In the genomic region with DNA sequence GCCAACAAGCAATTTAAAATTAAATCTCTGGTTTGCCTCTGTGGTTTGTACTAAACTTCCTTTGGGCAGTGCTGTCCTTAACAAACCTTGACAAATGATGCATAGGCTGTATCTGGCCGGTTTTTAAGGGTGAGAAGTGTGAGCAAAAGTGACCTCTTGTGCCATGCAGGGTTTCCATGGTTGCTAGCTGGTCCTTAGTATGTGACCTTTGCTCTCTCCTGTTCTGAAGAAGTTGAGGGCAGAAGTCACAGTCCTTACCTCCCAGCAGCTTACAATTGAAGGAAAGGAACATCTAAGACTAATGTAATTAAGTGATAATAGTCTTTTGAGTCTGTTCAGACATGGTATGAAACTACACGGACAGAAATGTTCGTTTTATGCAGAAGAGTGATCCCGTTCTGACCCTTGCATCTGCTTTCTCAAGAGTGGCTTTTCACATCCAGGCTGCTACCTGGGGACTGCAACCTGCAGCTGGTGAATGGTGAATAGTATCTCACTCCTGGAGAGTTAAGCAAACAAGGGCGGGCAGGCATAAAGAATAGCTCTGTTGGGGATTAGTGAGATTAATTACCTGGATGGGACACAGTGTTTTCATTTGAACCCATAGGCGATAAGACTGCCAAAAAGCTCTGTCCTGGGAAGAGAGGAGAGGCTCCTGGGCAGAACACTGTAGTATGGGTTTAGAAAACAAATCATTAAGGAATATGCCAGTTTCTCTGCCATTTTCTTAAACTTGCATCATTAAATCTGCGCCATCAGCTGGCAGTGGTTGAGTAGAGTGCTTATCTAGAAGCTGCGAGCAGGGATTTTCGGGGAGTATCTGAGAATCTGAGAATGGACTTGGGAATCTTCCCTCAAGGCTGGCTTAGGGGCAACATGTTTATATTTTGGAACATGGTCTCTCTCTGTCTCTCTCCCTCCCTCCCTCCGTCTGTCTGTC, we compare ENCODE assay signal across 13 mouse cellular contexts. TPM values are rescaled to one million over a fixed set of nuclear protein-coding genes. Genes with fewer than 3 reads are reported as not detected.
DNase-seq lines count a peak whose midpoint lies in the region; ATAC-seq and TF ChIP-seq lines count a peak whose summit lies in the region.
"Had no signal": no experiment of that assay in that cellular context is flagged by ENCODE, and none has a peak within 500 bp of the region (broad histone marks: within the 10 kb centered on the region; RNA-seq: fewer than 3 reads in every experiment).

No protein-coding gene starts in this region.

- peak overlapping the region; percentile 38; the same call in 1 of the 2 replicates for H3K9ac ChIP-seq in heart, embryonic 13.5 days
- H3K9ac ChIP-seq in heart, adult 2 months (ENCODE audit: low read depth, low read length): no peak overlapping the region
- H3K9ac ChIP-seq in midbrain, embryonic 14.5 days (replicated peaks; ENCODE audit: low read length): no peak overlapping the region
- H3K9ac ChIP-seq in hindbrain, postnatal 0 days (replicated peaks; ENCODE audit: low read length): no peak overlapping the region
- H3K9ac ChIP-seq in stomach, embryonic 15.5 days: no peak overlapping the region
- H3K9ac ChIP-seq: limb, embryonic 13.5 days; neural tube, embryonic 12.5 days had no signal

- no peaks in the 10 kb centered on the region for H3K27me3 ChIP-seq in heart, embryonic 13.5 days (replicated peaks)
- H3K27me3 ChIP-seq in heart, adult 2 months (ENCODE audit: control insufficient read depth, insufficient read depth, low read length): no peaks in the 10 kb centered on the region
- no peaks in the 10 kb centered on the region for H3K27me3 ChIP-seq in midbrain, embryonic 14.5 days (ENCODE audit: control insufficient read depth, insufficient read depth, low read length)
- peaks cover 3% of the 10 kb centered on the region for H3K27me3 ChIP-seq in midbrain, embryonic 10.5 days (ENCODE audit: low read depth, poor library complexity, severe bottlenecking)
- H3K27me3 ChIP-seq in hindbrain, postnatal 0 days (ENCODE audit: insufficient read depth, low read length): no peaks in the 10 kb centered on the region
- no peaks in the 10 kb centered on the region for H3K27me3 ChIP-seq in stomach, embryonic 15.5 days (replicated peaks)
- H3K27me3 ChIP-seq: limb, embryonic 13.5 days; neural tube, embryonic 12.5 days had no signal

- TF ChIP-seq POLR2A in heart, adult 2 months (IDR thresholded peaks at IDR 0.05; ENCODE audit: insufficient read depth, low read depth, low read length): no peak

- H3K4me3 ChIP-seq in heart, embryonic 13.5 days: no peak overlapping the region
- H3K4me3 ChIP-seq in heart, adult 2 months: no peak overlapping the region
- H3K4me3 ChIP-seq in midbrain, embryonic 14.5 days (replicated peaks; ENCODE audit: low read depth, low read length): no peak overlapping the region
- H3K4me3 ChIP-seq in midbrain, embryonic 10.5 days: no peak overlapping the region
- H3K4me3 ChIP-seq in hindbrain, postnatal 0 days (ENCODE audit: low read length): no peak overlapping the region
- no peak overlapping the region for H3K4me3 ChIP-seq in stomach, embryonic 15.5 days (replicated peaks)
- H3K4me3 ChIP-seq: limb, embryonic 13.5 days; neural tube, embryonic 12.5 days had no signal

- no peaks in the 10 kb centered on the region for H3K9me3 ChIP-seq in heart, embryonic 13.5 days
- no peaks in the 10 kb centered on the region for H3K9me3 ChIP-seq in midbrain, embryonic 14.5 days (ENCODE audit: control insufficient read depth, low read length)
- no peaks in the 10 kb centered on the region for H3K9me3 ChIP-seq in midbrain, embryonic 10.5 days (replicated peaks)
- H3K9me3 ChIP-seq in hindbrain, postnatal 0 days (ENCODE audit: low read length): no peaks in the 10 kb centered on the region
- H3K9me3 ChIP-seq in stomach, embryonic 15.5 days: no peaks in the 10 kb centered on the region
- H3K9me3 ChIP-seq: limb, embryonic 13.5 days; neural tube, embryonic 12.5 days had no signal

- 0 out of 2 replicates have a peak, but pooled peaks cover 3% of the 10 kb centered on the region for H3K36me3 ChIP-seq in heart, embryonic 13.5 days
- peaks cover 18% of the 10 kb centered on the region for H3K36me3 ChIP-seq in heart, adult 2 months (ENCODE audit: control insufficient read depth, insufficient read depth, low read length)
- no peaks in the 10 kb centered on the region for H3K36me3 ChIP-seq in midbrain, embryonic 14.5 days (ENCODE audit: control insufficient read depth, insufficient read depth, low read length)
- no peaks in the 10 kb centered on the region for H3K36me3 ChIP-seq in midbrain, embryonic 10.5 days
- no peaks in the 10 kb centered on the region for H3K36me3 ChIP-seq in hindbrain, postnatal 0 days (ENCODE audit: insufficient read depth, low read length)
- no peaks in the 10 kb centered on the region for H3K36me3 ChIP-seq in stomach, embryonic 15.5 days
- H3K36me3 ChIP-seq: limb, embryonic 13.5 days; neural tube, embryonic 12.5 days had no signal

- TF ChIP-seq EP300 in heart, adult 2 months (IDR thresholded peaks at IDR 0.05; ENCODE audit: insufficient read depth, low read depth, low read length): no peak

- H3K4me2 ChIP-seq in heart, embryonic 13.5 days: no peak overlapping the region
- 0 out of 2 replicates have a peak overlapping the region, but pooled peaks have one; percentile 8 for H3K4me2 ChIP-seq in midbrain, embryonic 14.5 days (ENCODE audit: low read length)
- H3K4me2 ChIP-seq in hindbrain, postnatal 0 days (ENCODE audit: low read depth, low read length): no peak overlapping the region
- H3K4me2 ChIP-seq in stomach, embryonic 15.5 days: peak overlapping the region; percentile 25; the same call in 1 of the 2 replicates
- H3K4me2 ChIP-seq: limb, embryonic 13.5 days; neural tube, embryonic 12.5 days had no signal

- no peak for DNase-seq in heart, adult 2 months
- peak; percentile 43 for DNase-seq in midbrain, embryonic 14.5 days
- no peak for DNase-seq in midbrain, embryonic 10.5 days (ENCODE audit: low spot score)
- peak; percentile 44 for DNase-seq in hindbrain, postnatal 0 days (ENCODE audit: low spot score)
- no peak for DNase-seq in thymus, postnatal 4 days
- DNase-seq: heart, postnatal 4 days; layer of hippocampus, adult 9-11 months had no signal

- no peak for TF ChIP-seq CTCF in heart, adult 2 months (IDR thresholded peaks at IDR 0.05)
- no peak for TF ChIP-seq CTCF in hindbrain, postnatal 0 days (IDR thresholded peaks at IDR 0.05; ENCODE audit: low read depth)

- intact Hi-C loops in heart, adult 2 months (cut with DNase I): no loop called here

- H3K27ac ChIP-seq in heart, embryonic 13.5 days (replicated peaks): no peak overlapping the region
- H3K27ac ChIP-seq in heart, adult 2 months: no peak overlapping the region
- H3K27ac ChIP-seq in midbrain, embryonic 14.5 days (replicated peaks; ENCODE audit: low read depth, low read length): no peak overlapping the region
- H3K27ac ChIP-seq in midbrain, embryonic 10.5 days (replicated peaks): no peak overlapping the region
- no peak overlapping the region for H3K27ac ChIP-seq in hindbrain, postnatal 0 days
- 0 out of 2 replicates have a peak overlapping the region, but pooled peaks have one; percentile 16 for H3K27ac ChIP-seq in stomach, embryonic 15.5 days
- H3K27ac ChIP-seq: limb, embryonic 13.5 days; macrophage; neural tube, embryonic 12.5 days had no signal

- WGBS in heart, embryonic 13.5 days: 32% methylated on average over 10 of the region's 10 CpGs
- 52% methylated on average over 10 of the region's 10 CpGs for WGBS in heart, adult 2 months
- 9% methylated on average over 10 of the region's 10 CpGs for WGBS in midbrain, embryonic 14.5 days
- 5% methylated on average over 10 of the region's 10 CpGs for WGBS in midbrain, embryonic 10.5 days
- WGBS in hindbrain, postnatal 0 days: 21% methylated on average over 10 of the region's 10 CpGs
- 21% methylated on average over 10 of the region's 10 CpGs for WGBS in stomach, embryonic 15.5 days

- H3K79me2 ChIP-seq in heart, adult 2 months (replicated peaks; ENCODE audit: control insufficient read depth, insufficient read depth, low read length): peaks cover 5% of the 10 kb centered on the region

- ATAC-seq in heart, embryonic 13.5 days (ENCODE audit: extremely low read depth, insufficient number of reproducible peaks, low FRiP score, low TSS enrichment): no peak
- no peak for ATAC-seq in midbrain, embryonic 14.5 days (ENCODE audit: low FRiP score, low TSS enrichment)
- ATAC-seq in hindbrain, postnatal 0 days: peak; percentile 41; the same call in 1 of the 2 replicates
- ATAC-seq in stomach, embryonic 15.5 days (ENCODE audit: insufficient read depth, low FRiP score, low read depth): peak; percentile 75
- no peak for ATAC-seq in CD4-positive, CD25-positive, alpha-beta regulatory T cell, adult 4 months

- peaks cover 65% of the 10 kb centered on the region for H3K4me1 ChIP-seq in heart, embryonic 13.5 days
- H3K4me1 ChIP-seq in heart, adult 2 months (ENCODE audit: control insufficient read depth, insufficient read depth, low read length): peaks cover 12% of the 10 kb centered on the region
- no peaks in the 10 kb centered on the region for H3K4me1 ChIP-seq in midbrain, embryonic 14.5 days (ENCODE audit: control insufficient read depth, insufficient read depth, low read length)
- H3K4me1 ChIP-seq in midbrain, embryonic 10.5 days: peaks cover 22% of the 10 kb centered on the region
- H3K4me1 ChIP-seq in hindbrain, postnatal 0 days (ENCODE audit: insufficient read depth, low read length): peaks cover 8% of the 10 kb centered on the region
- H3K4me1 ChIP-seq in stomach, embryonic 15.5 days: peaks cover 9% of the 10 kb centered on the region; the same call in 1 of the 2 replicates

RNA-seq across cellular contexts. Expression of gene Camk2d, which starts 47.2 kb away (rescaled TPM):
- 87.4 and 97.6 TPM in 2 replicates for polyA plus RNA-seq in heart, embryonic 13.5 days (2015; fragmentation: Nextera tagmentation; extraction: Ambion mirVana)
- total RNA-seq in heart, adult 2 months (2021): 100 to 1,000 TPM; 131 to 133 TPM
- 135 and 218 TPM in 2 replicates for polyA plus RNA-seq in heart, adult 2 months (2012; rRNA removed)
- 51.5 and 58.7 TPM in 2 replicates for polyA plus RNA-seq in midbrain, embryonic 14.5 days (2014; fragmentation: Nextera tagmentation; extraction: Ambion mirVana)
- polyA plus RNA-seq in midbrain, embryonic 10.5 days (2016; fragmentation: Nextera tagmentation; extraction: Ambion mirVana): 11.7 and 13.0 TPM in 2 replicates
- total RNA-seq in hindbrain, postnatal 0 days (2014; rRNA removed): 137 and 178 TPM in 2 replicates
- polyA plus RNA-seq in hindbrain, postnatal 0 days (2015; fragmentation: Nextera tagmentation; extraction: Ambion mirVana): 95.3 and 97.8 TPM in 2 replicates
- 37.7 and 39.4 TPM in 2 replicates for polyA plus RNA-seq in stomach, embryonic 15.5 days (2015; fragmentation: Nextera tagmentation; extraction: Ambion mirVana)
- 10 to 100 TPM; 62.2 to 75.6 TPM for polyA plus RNA-seq in CD4-positive, CD25-positive, alpha-beta regulatory T cell, adult 4 months (2017; shearing (Covaris generic))

Comparison
In these comparisons a context has a peak if more than half of its experiments do, and no peak if none do; other contexts are left out.
1. DNase-seq: peak in midbrain, embryonic 14.5 days (single experiment) and hindbrain, postnatal 0 days (single experiment); none in heart, adult 2 months (0 of 2), midbrain, embryonic 10.5 days (single experiment) and thymus, postnatal 4 days (single experiment).
2. ATAC-seq: peak in hindbrain, postnatal 0 days (single experiment) and stomach, embryonic 15.5 days (single experiment); none in heart, embryonic 13.5 days (single experiment), midbrain, embryonic 14.5 days (single experiment) and CD4-positive, CD25-positive, alpha-beta regulatory T cell, adult 4 months (single experiment).
3. H3K4me2 ChIP-seq: peak in midbrain, embryonic 14.5 days (single experiment) and stomach, embryonic 15.5 days (single experiment); none in heart, embryonic 13.5 days (single experiment) and hindbrain, postnatal 0 days (single experiment).